Mouse (Mus musculus) telencephalon, adult 2 months (tissue): ENCODE measurements around the gene Ptprg.
"Not testable (repeated sequence)": the region's sequence is repeated elsewhere in the genome, so short reads cannot be mapped to it uniquely, and the experiment has no call there.

Experiments
- DNase-seq: peaks from one replicate; pipeline ENCODE4 v3.0.0-alpha.2; 2011; ENCODE audit warnings: low read depth, low spot score

Ptprg gene

DNA sequence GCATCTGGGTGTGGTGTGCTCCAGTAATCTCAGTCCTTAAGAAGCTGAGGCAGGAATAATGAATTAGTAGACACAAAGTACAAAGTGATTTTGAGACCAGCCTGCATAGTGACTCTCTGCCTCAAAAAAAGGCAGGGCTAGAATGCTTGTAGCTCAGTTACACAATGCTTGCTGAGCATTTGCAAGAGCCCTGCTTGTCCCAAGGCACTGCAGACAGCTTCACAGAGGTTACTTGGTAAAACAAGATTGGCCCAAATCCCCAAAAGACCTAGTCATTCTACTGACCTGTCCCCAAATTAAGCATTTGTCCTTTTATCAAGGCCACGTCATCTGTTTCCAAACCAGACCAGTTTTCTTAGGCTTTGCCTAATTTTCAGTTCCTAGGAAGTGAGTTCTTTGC, 190.4 kb downstream of the Ptprg start:
- DNase-seq: no peak

DNA sequence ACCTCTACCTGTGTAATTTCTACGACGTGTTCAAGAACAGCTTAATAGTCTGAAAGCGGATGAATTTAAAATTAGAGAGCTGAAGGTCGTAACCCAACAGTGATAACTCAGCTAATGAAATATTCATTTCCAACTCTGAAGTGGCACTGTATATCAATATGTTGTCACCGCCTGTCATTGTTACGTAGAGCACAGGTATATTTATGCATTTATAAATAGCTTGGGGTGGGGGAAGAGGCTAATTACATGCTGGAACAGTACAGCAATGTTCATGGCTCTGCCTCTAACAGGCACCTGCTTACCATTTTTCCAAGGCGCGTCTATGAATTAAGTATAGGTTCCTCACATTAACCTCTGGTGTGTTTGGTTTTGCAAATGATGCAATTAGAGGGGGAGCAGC, 199.3 kb downstream of the Ptprg start:
- DNase-seq: no peak

DNA sequence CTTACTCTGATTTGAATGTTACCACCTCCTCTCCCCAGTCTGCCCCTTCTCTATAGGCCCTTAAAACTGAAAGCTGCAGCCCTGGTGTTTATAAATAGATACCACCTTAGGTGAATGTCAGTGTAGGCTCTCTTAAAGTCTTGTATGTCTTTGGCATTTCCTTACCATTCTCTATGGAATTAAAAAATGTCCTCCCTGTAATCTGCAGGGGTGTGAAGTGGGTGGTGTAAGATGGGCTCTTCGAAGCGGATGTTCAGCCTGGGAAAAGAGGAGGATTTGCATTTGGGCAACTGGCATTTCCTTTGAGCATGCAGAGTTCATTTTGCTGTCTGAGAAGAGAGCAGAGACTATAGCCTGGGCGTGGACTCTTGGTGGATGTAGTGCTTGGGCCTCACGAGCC, 201.3 kb downstream of the Ptprg start:
- DNase-seq: peak; percentile 40

DNA sequence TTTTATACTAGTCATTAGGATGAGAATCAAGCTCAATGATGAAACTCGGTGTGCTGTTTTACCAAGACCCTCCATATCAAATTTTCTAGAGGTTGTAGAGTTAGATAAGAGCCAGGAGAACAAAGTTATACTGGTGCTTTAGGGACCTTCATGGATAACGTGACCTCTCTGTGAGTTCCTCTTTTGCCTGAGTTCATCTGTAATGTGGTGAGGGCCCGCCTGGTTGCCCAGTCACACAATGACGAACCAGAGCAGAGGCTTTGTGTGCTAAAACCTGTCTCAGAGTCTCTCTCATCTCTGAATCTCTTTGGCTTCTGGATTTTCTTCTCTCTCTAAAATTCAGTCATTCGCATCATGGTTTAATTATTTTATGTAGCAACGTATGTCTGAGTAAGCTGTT, 204.9 kb downstream of the Ptprg start:
- no peak for DNase-seq

DNA sequence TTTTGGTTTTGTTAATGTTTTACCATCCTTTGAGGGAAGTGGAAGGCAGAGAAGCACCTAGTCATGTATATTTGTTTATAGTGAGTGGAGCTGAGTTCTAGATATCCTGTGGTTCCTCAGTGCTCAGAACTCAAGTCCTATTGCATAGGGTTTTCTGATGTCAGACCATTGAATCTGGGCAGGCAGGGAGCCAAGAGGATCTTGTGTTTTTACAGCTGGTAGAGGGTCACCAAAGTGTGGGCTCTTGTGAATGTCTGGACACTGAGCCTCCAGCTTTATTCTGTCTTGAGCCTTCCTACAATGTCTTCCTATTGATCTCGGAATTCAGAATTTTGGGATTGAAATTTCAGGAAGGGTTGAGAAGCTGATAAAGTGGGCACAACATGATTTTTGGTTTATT, 206.0 kb downstream of the Ptprg start:
- DNase-seq: no peak

DNA sequence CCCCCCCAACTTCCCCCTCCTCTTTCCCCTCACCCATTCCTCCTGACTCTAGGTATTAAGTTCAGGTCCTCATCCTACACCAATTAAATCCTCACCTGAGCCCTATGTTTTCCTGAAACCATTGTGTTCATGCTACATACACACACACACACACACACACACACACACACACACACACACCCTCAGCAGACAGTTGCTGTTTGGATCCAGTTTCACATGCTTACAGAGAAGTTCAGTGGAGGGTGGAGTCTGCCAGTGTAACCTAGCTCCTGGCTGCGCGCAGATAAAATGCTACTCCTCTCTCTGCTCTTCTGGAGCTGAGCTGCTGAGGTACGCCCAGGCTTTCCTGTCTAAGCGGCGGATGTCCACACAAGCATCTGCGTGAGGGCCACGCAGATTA, 209.7 kb downstream of the Ptprg start:
- DNase-seq: no peak

DNA sequence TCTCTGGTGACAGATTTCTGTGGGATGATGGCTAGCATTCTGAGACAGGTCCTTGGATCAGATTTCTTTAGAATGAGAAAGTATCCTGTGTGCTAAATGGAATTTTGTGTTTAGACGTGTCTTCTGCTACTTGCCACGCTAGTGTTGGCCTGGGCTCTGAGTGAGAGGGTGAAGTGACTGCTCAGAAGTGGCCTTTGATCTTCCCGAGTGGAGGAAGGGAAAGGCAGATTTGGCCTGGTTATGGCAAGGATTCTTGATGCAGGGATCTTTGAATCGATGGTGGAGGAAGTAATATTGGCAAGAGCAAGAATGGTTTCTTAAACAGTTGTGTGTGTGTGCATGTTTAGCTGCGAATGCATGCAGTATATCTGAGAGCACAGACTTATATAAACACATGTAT, 219.4 kb downstream of the Ptprg start:
- DNase-seq: no peak

DNA sequence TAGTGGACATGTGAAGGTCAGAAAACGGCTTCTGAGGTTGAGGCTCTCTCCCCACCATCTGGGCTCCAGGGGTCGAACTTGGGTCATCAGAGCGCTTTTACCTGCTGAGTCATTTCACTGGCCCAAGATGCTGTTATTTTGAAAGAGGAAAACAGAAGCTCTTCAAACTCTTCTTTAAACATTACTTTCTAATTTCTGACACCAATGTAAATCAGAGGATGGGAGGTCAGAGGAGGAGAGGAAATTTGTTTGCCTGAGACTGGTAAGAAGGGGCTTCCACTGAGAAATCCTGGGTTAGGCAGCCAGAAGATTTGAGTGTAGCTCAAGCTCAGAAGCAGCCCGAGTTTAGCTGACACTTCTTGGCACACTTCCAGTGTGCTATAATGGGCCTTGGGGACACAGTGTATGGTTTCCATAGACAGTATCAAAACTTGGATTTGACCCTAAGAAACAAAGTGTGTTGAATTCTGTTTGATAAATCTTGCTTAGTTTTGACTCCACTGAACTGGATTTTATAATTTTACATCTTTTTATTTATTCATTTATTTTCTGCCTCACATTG, 221.2 kb downstream of the Ptprg start:
- DNase-seq: no peak

DNA sequence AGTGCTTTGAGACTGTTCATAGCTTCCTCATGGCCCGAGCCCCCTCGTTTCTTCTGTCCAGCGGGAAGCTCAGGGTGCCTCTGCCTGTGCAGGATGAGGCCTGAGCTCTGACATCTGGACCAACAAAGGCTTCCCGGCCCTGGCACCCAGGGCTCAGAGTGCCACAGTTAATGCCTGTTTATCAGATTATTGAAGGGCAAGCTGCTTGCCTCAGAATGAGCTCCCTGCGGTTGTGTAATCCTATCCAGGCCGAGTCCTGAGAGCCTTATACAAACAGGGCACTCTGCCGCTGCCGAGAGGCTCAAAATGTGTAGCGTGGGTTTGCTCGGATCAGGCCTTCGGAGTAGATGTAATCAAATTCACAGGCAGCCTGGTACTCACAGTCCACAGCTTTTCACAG, 221.9 kb downstream of the Ptprg start:
- no peak for DNase-seq

DNA sequence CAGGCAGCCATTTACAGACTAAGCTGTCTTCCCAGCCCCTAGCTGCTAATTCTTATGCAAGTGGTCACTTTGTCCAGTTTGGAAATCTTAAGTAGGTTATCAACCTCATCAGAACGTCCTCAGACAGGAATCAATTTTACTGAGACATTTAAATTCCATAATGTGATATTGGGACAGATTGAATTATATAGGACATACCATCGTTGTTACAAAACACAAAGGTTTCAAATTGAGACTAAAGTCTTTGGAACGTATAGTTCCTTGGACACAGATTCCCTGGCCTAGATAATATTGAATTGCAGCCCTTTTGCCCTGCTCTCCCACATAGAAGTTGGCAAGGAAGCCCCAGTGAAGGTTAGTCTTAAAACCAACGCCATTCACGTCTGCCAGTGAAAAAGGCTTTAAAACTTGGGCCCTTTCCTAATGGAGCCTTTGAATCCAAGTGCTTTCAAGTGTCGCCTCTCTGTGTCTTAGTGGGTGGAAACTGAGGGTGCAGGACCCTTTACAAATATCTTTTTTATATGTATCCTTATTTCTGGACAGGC, 222.7 kb downstream of the Ptprg start:
- DNase-seq: no peak

DNA sequence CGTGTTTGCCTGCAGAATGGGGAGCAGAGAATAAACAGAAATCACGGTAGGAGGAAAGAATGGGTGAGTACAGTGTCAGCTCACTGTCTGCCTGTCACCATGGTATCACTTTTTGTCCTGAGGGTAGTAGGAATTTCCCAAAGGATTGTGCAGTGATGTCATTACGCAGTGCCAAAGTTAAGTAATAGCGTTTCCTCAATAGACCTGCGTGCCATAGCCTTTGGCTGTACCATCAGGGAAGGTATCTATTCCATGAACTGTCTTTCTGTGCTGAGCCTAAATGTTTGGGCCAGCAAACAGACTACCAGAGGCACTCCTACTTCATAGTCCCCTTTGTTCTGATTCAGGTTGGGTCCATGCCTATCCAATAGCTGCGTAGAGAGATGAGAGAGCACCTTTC, 223.2 kb downstream of the Ptprg start:
- DNase-seq: no peak

DNA sequence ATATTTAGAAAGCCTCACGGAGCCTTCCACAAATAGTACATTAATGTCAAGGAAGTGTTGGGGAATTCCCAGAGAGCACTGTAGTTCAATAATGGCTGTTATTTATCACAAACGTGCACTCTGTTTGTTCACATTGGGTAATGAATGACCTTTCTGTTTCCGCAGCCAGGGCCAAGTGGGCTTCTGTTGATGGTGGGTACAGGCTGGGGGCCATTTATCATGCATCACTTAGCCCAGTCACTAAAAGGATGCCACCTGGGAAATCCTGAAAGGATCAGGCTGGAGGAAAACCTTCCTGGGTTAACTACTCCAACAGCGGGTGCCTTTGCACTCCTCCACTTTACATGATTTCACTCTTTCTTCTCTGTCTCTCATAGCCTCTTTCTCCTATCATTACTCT, 237.9 kb downstream of the Ptprg start:
- no peak for DNase-seq

DNA sequence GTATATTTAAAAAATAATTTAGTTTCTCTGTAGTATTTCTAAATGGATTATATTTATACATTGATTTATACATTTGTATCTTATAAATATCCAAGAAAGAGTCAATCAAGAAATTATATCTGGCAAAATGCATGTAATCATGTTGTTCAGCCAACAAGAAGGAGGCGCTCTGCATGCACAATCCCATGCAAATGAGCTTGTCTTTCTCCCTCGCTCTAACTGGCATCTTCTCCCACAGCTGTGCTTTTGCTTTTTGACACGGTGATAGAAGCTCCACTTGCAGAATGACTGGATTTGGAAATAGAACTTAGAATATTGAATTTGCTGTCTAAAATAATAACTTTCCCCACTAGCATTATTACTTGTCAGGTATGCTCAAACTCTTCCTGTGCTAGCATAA, 240.5 kb downstream of the Ptprg start:
- DNase-seq: no peak

DNA sequence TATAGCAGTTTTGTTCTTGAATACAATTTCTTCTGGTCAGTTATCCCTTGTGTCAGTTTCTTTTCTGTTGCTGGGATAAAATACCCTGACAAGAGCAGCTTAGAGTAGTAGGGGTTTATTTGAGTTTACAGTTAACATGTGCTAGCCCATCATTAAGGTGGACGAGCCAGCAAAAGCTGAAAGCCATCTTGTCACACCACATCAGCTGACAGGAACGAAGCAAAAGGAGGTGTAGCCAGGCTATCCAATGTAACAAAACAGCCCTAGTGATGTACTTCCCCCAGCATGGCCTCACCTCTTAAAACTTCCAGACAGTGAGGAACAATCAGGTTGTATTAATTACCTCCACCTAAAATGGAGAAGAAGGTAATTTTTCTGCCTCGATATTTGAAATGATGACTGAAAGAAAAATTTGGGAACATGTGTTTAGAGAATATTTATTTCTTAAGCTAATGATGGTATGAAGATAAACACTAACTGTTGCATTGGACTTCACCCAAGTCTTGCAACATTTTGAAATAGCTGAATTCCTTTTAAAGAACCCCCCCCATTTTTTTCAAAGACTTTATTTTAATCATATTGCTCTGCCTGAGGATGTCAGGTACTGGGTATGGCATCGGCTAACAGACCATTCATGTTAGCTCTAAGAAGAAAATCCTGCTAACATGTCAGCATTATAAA, 249.2 kb downstream of the Ptprg start:
- DNase-seq: no peak

DNA sequence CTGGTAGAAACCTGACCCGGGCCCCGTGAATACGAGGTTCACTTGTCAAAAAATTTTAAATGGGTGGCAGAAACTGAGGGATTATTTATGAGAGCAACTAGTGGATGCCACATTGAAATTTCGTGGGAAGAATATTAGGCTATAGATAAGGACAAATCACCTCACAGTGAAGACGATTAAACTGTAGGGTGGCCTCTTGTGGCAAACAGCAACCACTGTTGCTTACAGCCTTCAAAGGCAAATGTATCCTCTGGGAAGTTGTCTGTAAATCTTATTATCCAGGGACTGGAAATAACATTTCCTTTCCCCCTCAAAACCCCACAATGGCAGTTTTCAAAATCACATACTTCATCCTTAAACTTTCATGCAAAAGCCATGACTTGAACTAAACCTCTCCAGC, 253.3 kb downstream of the Ptprg start:
- no peak for DNase-seq

DNA sequence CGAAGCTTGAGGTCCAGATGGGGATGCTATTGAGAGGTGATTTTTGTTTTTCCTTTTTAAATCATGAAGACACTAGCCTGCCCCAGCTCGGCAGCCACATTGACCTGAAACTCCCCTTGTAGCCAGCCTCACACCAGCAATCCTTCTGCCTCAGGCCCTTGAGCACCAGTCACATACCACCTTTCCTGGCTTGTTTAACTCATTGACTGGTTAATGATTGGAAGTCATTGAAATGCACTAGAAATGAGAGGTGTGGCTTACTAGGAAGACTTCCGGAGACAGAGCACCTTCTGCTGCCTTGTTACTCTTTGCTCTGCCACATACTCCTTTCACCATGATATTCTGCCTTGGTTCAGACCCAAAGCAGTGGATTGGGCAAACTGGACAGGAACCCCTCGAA, 254.1 kb downstream of the Ptprg start:
- DNase-seq: no peak

DNA sequence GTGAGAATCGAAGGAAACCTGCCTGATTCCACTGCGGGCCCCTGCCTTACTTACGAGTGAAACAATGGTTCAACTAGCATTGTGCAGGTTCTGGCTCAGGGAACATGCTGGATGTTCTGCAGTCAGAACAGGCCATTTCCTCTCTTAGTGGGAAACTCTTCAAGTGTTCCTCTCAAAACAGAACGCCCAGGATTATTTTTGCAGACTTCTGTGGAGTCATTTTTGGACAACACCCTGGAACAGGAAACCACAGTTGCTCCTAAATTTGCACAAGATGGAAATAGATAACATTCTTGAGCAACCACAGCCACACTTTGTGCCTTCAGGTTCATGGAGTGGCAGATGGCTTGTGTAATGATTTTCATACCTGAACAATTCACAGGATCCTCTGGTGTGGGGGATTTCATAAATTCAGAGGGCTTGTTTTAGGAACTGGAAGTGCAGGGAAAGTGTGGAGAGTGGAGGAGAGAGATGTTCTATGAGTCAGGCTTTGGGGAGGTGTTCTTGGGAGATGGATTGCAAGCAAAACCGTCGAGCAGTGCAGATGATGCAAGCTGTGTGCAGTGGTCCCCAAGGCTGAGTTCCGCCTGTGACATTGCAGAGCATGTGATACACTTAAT, 257.9 kb downstream of the Ptprg start:
- peak; percentile 86 for DNase-seq

DNA sequence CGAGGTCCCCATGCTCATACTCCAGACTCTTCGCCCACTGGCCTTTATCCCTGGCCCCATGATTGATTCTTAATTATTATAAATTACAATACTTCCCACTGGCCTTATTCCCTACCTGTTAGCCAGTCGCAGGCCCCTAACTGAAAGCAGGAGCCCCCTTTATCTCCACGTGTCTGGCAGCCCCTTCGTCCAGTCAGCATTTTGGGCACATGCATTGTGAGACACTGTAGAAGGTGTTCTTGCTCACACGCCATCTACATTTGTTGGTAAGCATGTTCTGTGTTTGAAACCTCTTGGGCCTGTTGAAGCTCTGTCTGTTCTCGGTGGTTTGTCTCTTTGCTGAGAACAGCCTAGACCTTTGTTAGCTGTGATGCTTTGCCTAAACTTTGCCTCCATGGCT, 259.0 kb downstream of the Ptprg start:
- DNase-seq: no peak

DNA sequence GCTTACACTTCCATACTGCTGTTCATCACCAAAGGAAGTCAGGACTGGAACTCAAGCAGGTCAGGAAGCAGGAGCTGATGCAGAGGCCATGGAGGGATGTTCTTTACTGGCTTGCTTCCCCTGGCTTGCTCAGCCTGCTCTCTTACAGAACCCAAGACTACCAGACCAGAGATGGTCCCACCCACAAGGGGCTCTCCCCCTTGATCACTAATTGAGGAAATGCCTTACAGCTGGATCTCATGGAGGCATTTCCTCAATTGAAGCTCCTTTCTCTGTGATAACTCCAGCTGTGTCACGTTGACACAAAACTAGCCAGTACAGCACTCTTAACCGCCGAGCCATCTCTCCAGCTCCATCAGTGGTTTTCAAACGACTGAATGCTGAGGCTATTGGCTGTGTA, 261.5 kb downstream of the Ptprg start:
- DNase-seq: not testable (repeated sequence)

DNA sequence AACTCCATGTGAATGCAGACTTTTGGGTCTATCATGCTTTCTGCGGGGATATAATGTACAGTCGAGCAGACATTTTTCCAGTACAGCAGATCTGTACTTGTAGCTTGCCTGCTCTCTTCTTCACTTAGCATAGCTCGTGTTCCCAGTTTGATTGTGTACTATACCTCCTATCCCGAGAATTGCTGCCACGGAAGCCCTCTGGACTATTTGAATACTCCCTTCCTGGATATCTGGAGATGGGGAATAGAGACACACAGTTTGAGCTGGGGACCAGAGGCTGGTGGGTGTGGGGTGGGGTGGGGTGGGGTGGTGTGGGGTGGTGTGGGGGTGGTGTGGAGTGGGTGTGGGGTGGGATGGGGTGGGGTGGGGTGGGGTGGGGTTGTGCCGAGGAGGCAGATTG, 263.9 kb downstream of the Ptprg start:
- no peak for DNase-seq

DNA sequence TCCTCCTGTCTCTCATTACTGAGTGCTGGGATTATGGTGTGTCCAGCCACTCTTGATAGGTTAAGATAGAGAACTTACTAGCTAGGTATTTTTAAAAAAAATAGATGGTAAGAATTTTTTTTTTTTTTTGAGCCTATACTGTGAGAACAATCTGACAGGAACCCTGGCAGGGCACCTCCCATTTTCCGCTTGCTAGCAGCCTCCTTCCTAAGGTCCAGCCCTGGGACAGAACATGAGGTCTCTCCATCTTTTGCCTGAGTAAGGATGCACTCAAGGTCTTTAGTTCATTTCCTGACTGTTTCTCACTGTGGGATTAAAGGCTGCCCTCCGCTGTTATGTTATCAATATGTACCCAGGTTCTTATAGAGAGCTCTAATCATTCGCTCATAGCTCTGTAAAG, 264.7 kb downstream of the Ptprg start:
- no peak for DNase-seq

DNA sequence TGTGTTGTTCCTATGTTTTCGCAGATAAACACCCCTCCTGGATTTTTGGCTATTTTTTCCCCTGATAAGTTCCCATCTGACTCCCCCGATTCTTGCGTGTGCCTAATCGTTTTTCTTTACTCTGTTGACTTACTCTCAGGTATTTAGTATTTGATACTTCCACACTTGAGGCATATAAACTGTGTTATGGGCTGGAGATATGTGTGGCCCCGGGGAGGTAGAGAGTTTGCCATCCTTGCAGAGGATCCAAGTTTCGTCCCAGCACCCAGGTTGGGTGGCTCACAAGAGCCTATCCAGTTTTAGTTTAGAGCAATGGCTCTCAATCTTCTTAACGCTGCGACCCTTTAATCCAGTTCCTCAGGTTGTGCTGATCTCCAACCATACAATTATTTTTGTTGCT, 265.4 kb downstream of the Ptprg start:
- no peak for DNase-seq

DNA sequence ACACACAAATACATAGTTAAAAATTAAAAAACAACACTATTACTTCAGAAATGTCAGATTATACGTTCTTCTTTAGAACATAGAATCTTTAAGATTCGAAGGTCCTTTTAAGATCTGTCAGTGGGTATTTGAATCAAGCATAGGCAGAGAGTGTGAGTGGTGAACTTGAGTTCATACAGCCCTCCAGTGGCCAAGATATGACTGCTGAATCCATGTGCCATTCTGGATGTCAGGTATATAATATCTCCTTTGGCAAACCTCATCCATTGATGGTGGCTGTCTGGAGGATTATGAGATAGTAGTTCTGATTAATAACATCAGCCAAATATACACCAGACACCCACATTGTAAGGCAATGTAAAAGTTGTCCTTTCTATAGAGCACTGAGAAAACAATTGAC, 266.0 kb downstream of the Ptprg start:
- no peak for DNase-seq
